Mouse (Mus musculus) MN1 (cell line): ENCODE results near the gene Uqcc1.
A peak's percentile ranks its signal among the peaks of the same experiment; 100 is the strongest.

Experiments
- DNase-seq: peaks from one replicate; pipeline ENCODE4 v3.0.0-alpha.2; 2016; ENCODE audit warnings: low spot score

Gene Uqcc1

GRCm38 (mm10) chr2:155929531-155930442, at the start of gene Uqcc1:
Gene Uqcc1 (minus strand): TSS chr2:155930310.
- peak; percentile 96 for DNase-seq

- DNase-seq: peak; percentile 33
These were observed 49.4 kb upstream of the Uqcc1 start for GRCm38 (mm10) chr2:155979328-155979991.

GRCm38 (mm10) chr2:155974087-155974731, 44.1 kb upstream of the Uqcc1 start:
- no peak for DNase-seq

- DNase-seq: no peak
These were observed 43.2 kb upstream of the Uqcc1 start for GRCm38 (mm10) chr2:155973348-155973747.

- DNase-seq: peak; percentile 71
These were observed 32.9 kb upstream of the Uqcc1 start for GRCm38 (mm10) chr2:155962991-155963390.

GRCm38 (mm10) chr2:155961862-155962261, 31.8 kb upstream of the Uqcc1 start:
- no peak for DNase-seq

- DNase-seq: no peak
These were observed 29.9 kb upstream of the Uqcc1 start for GRCm38 (mm10) chr2:155959981-155960380.

GRCm38 (mm10) chr2:155956134-155957059, 26.3 kb upstream of the Uqcc1 start, which contains the start of gene Cep250:
Gene Cep250 (plus strand): TSS chr2:155956458.
- DNase-seq: peak; percentile 92

- peak; percentile 78 for DNase-seq
These were observed 21.9 kb upstream of the Uqcc1 start for GRCm38 (mm10) chr2:155952006-155952405.

- DNase-seq: peak; percentile 81
These were observed 19.3 kb upstream of the Uqcc1 start for GRCm38 (mm10) chr2:155949362-155949761.

- no peak for DNase-seq
These were observed 17.4 kb upstream of the Uqcc1 start for GRCm38 (mm10) chr2:155947390-155948002.

GRCm38 (mm10) chr2:155946499-155946898, 16.4 kb upstream of the Uqcc1 start:
- DNase-seq: no peak

- DNase-seq: peak; percentile 85
These were observed 16.0 kb upstream of the Uqcc1 start for GRCm38 (mm10) chr2:155946069-155946468.

- no peak for DNase-seq
These were observed 15.5 kb upstream of the Uqcc1 start for GRCm38 (mm10) chr2:155945580-155945979.

GRCm38 (mm10) chr2:155945124-155945523, 15.0 kb upstream of the Uqcc1 start, which contains the start of gene Gdf5:
Gene Gdf5 (minus strand): TSS chr2:155945367.
- DNase-seq: peak; percentile 36

GRCm38 (mm10) chr2:155944685-155945084, 14.6 kb upstream of the Uqcc1 start:
- DNase-seq: no peak

- no peak for DNase-seq
These were observed 13.4 kb upstream of the Uqcc1 start for GRCm38 (mm10) chr2:155943463-155943862.

GRCm38 (mm10) chr2:155941697-155942442, 11.8 kb upstream of the Uqcc1 start:
- peak; percentile 72 for DNase-seq

- no peak for DNase-seq
These were observed 10.6 kb upstream of the Uqcc1 start, which contains the start of gene Gm15557 for GRCm38 (mm10) chr2:155940681-155941080. Gene Gm15557 (plus strand): TSS chr2:155940728.
